Mouse (Mus musculus) heart, postnatal 14 days (tissue): ENCODE data around the gene Cd300ld. TPM values are rescaled to one million over a fixed set of nuclear protein-coding genes. Genes with fewer than 3 reads are reported as not detected.
"Not testable (repeated sequence)": the region's sequence is repeated elsewhere in the genome, so short reads cannot be mapped to it uniquely, and the experiment has no call there.

ENCODE experiments used
- DNase-seq, 2 experiments: peaks; one replicate each; pipeline ENCODE4 v3.0.0; 2021 to 2022
- intact Hi-C: fragments of 180-260 bp; cut with DNase I; formaldehyde crosslinking; loops from one replicate; pipeline ENCODE4 v1.15.1; 2025
- long read RNA-seq, 2 experiments: library from polyadenylated mRNA; stranded (forward); transcript quantifications; one replicate each; pipeline ENCODE4 v2.0.0; 2021
- total RNA-seq, 2 experiments: library from RNA; stranded (reverse); gene quantifications; 2 replicates each; pipeline ENCODE4 v1.2.3; 2021

The Cd300ld gene
- total RNA-seq, result under 1 TPM; 0.88 to 1.00 TPM
- long read RNA-seq, experiment 1, result 0 reads
- long read RNA-seq, experiment 2, partial matches to known transcripts, result 1 of 1 reads
- long read RNA-seq, experiment 2, other reads (novel, unspliced or antisense), result 0 of 1 reads

- intact Hi-C loops, result no loop called here
- no peak for DNase-seq
These were observed at the start of gene Cd300ld for GRCm38 (mm10) chr11:114989793-114990192. TSS of gene Cd300ld (minus strand) at chr11:114989922.

- intact Hi-C loops, DNase-seq: not testable (repeated sequence)
These were observed 47.9 kb upstream of the Cd300ld start, which contains the start of gene Cd300ld5 for GRCm38 (mm10) chr11:115037669-115038068. TSS of gene Cd300ld5 (minus strand) at chr11:115037769.

GRCm38 (mm10) chr11:115026912-115027311 is 37.2 kb upstream of the Cd300ld start, which contains the start of gene Cd300ld4:
TSS of gene Cd300ld4 (minus strand) at chr11:115027012.
- DNase-seq, intact Hi-C loops: not testable (repeated sequence)

GRCm38 (mm10) chr11:115016093-115016492 is 26.4 kb upstream of the Cd300ld start, which contains the start of gene Cd300ld2:
TSS of gene Cd300ld2 (minus strand) at chr11:115016193.
- not testable (repeated sequence) for DNase-seq

GRCm38 (mm10) chr11:115004070-115004469 is 14.3 kb upstream of the Cd300ld start:
- intact Hi-C loops, result no loop called here
- DNase-seq, result no peak

More at GRCm38 (mm10) chr11:115016093-115016492, 26.4 kb upstream of the Cd300ld start, which contains the start of gene Cd300ld2:
- intact Hi-C loops, result not testable (repeated sequence)

GRCm38 (mm10) chr11:115001474-115002040 is 11.8 kb upstream of the Cd300ld start, which contains the start of gene Cd300c2:
TSS of gene Cd300c2 (minus strand) at chr11:115001880.
- intact Hi-C loops, result no loop called here
- DNase-seq, result peak in 1 of 2 experiments; percentile 6

- intact Hi-C loops, result no loop called here
- no peak for DNase-seq
These were observed 7.9 kb downstream of the Cd300ld start for GRCm38 (mm10) chr11:114981866-114982265.

GRCm38 (mm10) chr11:114972726-114973125 is 17.0 kb downstream of the Cd300ld start:
- DNase-seq, result no peak
- intact Hi-C loops, result no loop called here

- intact Hi-C loops, result no loop called here
- DNase-seq, result no peak
These were observed 20.9 kb downstream of the Cd300ld start, which contains the start of gene Cd300c for GRCm38 (mm10) chr11:114968752-114969207. TSS of gene Cd300c (minus strand) at chr11:114969157.

GRCm38 (mm10) chr11:114965182-114965828 is 24.4 kb downstream of the Cd300ld start:
- DNase-seq, result no peak
- intact Hi-C loops, result no loop called here

GRCm38 (mm10) chr11:114960369-114960768 is 29.4 kb downstream of the Cd300ld start:
- intact Hi-C loops, result no loop called here
- no peak for DNase-seq

GRCm38 (mm10) chr11:114934144-114934543 is 55.6 kb downstream of the Cd300ld start, which contains the start of gene Cd300lb:
TSS of gene Cd300lb (minus strand) at chr11:114934386.
- no peak for DNase-seq
- intact Hi-C loops, result no loop called here

GRCm38 (mm10) chr11:114933591-114933990 is 56.1 kb downstream of the Cd300ld start:
- intact Hi-C loops, result no loop called here
- DNase-seq, result no peak

Other genes starting within 250 kb of the Cd300ld start
- gene Kif19a, start 224.5 kb downstream of the Cd300ld start, total RNA-seq, result 1 to 10 TPM in 1 of 2 experiments, under 1 TPM in 1; 0.27 to 1.3 TPM
- under 1 TPM in 1 of 2 experiments, not detected in 1; 0.12 TPM for gene Btbd17, start 194.0 kb downstream of the Cd300ld start, total RNA-seq
- gene Gpr142, start 191.0 kb downstream of the Cd300ld start, total RNA-seq, result not detected
- 10 to 100 TPM in 1 of 2 experiments, 1 to 10 TPM in 1; 7.4 to 10.7 TPM for gene Gprc5c, start 138.8 kb downstream of the Cd300ld start, total RNA-seq
- gene Cd300a, start 99.9 kb downstream of the Cd300ld start, total RNA-seq, result 1 to 10 TPM in 1 of 2 experiments, under 1 TPM in 1; 1.00 to 1.2 TPM
- gene Cd300lb, start 55.5 kb downstream of the Cd300ld start, total RNA-seq, result under 1 TPM; 0.65 to 0.78 TPM
- gene Cd300c, start 20.8 kb downstream of the Cd300ld start, total RNA-seq, result not detected
- gene Cd300c2, start 12.0 kb upstream of the Cd300ld start, total RNA-seq, result 1 to 10 TPM; 1.5 to 2.3 TPM
- gene Cd300ld2, start 26.3 kb upstream of the Cd300ld start, total RNA-seq, result not detected
- gene Cd300ld4, start 37.1 kb upstream of the Cd300ld start, total RNA-seq, result not detected
- 1 to 10 TPM in 1 of 2 experiments, not detected in 1; 1.4 TPM for gene Cd300ld5, start 47.8 kb upstream of the Cd300ld start, total RNA-seq
- gene Cd300ld3, start 58.5 kb upstream of the Cd300ld start, total RNA-seq, result 1 to 10 TPM; 4.9 to 8.1 TPM
- under 1 TPM; 0.17 to 0.20 TPM for gene Cd300e, start 72.3 kb upstream of the Cd300ld start, total RNA-seq
- gene Rab37, start 101.5 kb upstream of the Cd300ld start, total RNA-seq, result 1 to 10 TPM in 1 of 2 experiments, under 1 TPM in 1; 1.00 to 1.3 TPM
- gene Cd300lf, start 144.1 kb upstream of the Cd300ld start, total RNA-seq, result under 1 TPM; 0.46 to 0.69 TPM
- gene Slc9a3r1, start 173.4 kb upstream of the Cd300ld start, total RNA-seq, result 10 to 100 TPM; 12.7 to 13.5 TPM
- gene Tmem104, start 197.6 kb upstream of the Cd300ld start, total RNA-seq, result 1 to 10 TPM; 9.5 to 9.6 TPM
- 10 to 100 TPM; 17.0 to 17.1 TPM for gene Nat9, start 197.9 kb upstream of the Cd300ld start, total RNA-seq